In genomic region chr11:66983422-66984164, GRCm38 (mm10) we compare ENCODE assay signal across 9 mouse cellular contexts. TPM values are rescaled to one million over a fixed set of nuclear protein-coding genes. Genes with fewer than 3 reads are reported as not detected.
A peak's percentile ranks its signal among the peaks of the same experiment; 100 is the strongest.
DNase-seq lines count a peak whose midpoint lies in the region; ATAC-seq lines count a peak whose summit lies in the region.
"Had no signal": no experiment of that assay in that cellular context is flagged by ENCODE, and none has a peak within 500 bp of the region (broad histone marks: within the 10 kb centered on the region; RNA-seq: fewer than 3 reads in every experiment).

No protein-coding gene starts in this region.

- H3K9me3 ChIP-seq in heart, embryonic 11.5 days (replicated peaks; ENCODE audit: control insufficient read depth, low read length) = no peaks in the 10 kb centered on the region
- no peaks in the 10 kb centered on the region for H3K9me3 ChIP-seq in forebrain, embryonic 16.5 days (ENCODE audit: control insufficient read depth, low read length)
- H3K9me3 ChIP-seq in neural tube, embryonic 12.5 days = no peaks in the 10 kb centered on the region

- DNase-seq in heart, postnatal 10 days = no peak
- DNase-seq in lung, adult 18-20 months = peak; percentile 35 to 52
- DNase-seq in liver = no peak
- no peak for DNase-seq in cerebellum, postnatal 10 days
- no peak for DNase-seq in frontal cortex, postnatal 25 days (ENCODE audit: low spot score in 2 of 2)

- H3K36me3 ChIP-seq in heart, embryonic 11.5 days (ENCODE audit: control insufficient read depth, insufficient read depth, low read length) = no peaks in the 10 kb centered on the region
- no peaks in the 10 kb centered on the region for H3K36me3 ChIP-seq in forebrain, embryonic 16.5 days (ENCODE audit: control insufficient read depth, insufficient read depth)
- H3K36me3 ChIP-seq in neural tube, embryonic 12.5 days = no peaks in the 10 kb centered on the region

- H3K27ac ChIP-seq in heart, embryonic 11.5 days (ENCODE audit: low read depth, low read length) = no peak overlapping the region; the same call in 1 of the 2 replicates
- H3K27ac ChIP-seq in forebrain, embryonic 16.5 days (ENCODE audit: low read length) = peak overlapping the region; percentile 86; the same call in 1 of the 2 replicates
- H3K27ac ChIP-seq in neural tube, embryonic 12.5 days = 0 out of 2 replicates have a peak overlapping the region, but pooled peaks have one; percentile 15

- peak overlapping the region; percentile 87 for H3K4me2 ChIP-seq in heart, embryonic 11.5 days
- no peak overlapping the region for H3K4me2 ChIP-seq in forebrain, embryonic 16.5 days (ENCODE audit: low read length)
- H3K4me2 ChIP-seq in neural tube, embryonic 12.5 days (replicated peaks) = peak overlapping the region; percentile 64

- peaks cover 15% of the 10 kb centered on the region for H3K4me1 ChIP-seq in heart, embryonic 11.5 days (ENCODE audit: control insufficient read depth, insufficient read depth, low read length)
- peaks cover 22% of the 10 kb centered on the region for H3K4me1 ChIP-seq in forebrain, embryonic 16.5 days (replicated peaks; ENCODE audit: control insufficient read depth, insufficient read depth, low read length)
- H3K4me1 ChIP-seq in neural tube, embryonic 12.5 days = peaks cover 19% of the 10 kb centered on the region

- 0 out of 2 replicates have a peak, but pooled peaks have one; percentile 34 for ATAC-seq in heart, embryonic 11.5 days (replicated peaks; ENCODE audit: insufficient number of reproducible peaks, low FRiP score, low TSS enrichment)
- peak; percentile 13; the same call in 1 of the 2 replicates for ATAC-seq in forebrain, embryonic 16.5 days
- ATAC-seq in neural tube, embryonic 12.5 days (ENCODE audit: low FRiP score, low read depth) = 0 out of 2 replicates have a peak, but pooled peaks have one; percentile 15

- intact Hi-C loops in heart, postnatal 10 days (cut with DNase I) = loop anchor here (2.0 to 10.0 kb wide), 3 partner anchors 39 to 859 kb away; no protein-coding TSS in a partner anchor

- H3K9ac ChIP-seq in heart, embryonic 11.5 days (ENCODE audit: low read depth, low read length) = 0 out of 2 replicates have a peak overlapping the region, but pooled peaks have one; percentile 40
- H3K9ac ChIP-seq in forebrain, embryonic 16.5 days (replicated peaks; ENCODE audit: low read depth, low read length) = no peak overlapping the region; the same call in 1 of the 2 replicates
- H3K9ac ChIP-seq in neural tube, embryonic 12.5 days = no peak overlapping the region

- H3K27me3 ChIP-seq in heart, embryonic 11.5 days (ENCODE audit: control insufficient read depth, insufficient read depth, low read length) = 0 out of 2 replicates have a peak, but pooled peaks cover 2% of the 10 kb centered on the region
- H3K27me3 ChIP-seq in forebrain, embryonic 16.5 days (replicated peaks; ENCODE audit: control insufficient read depth, insufficient read depth, low read length) = no peaks in the 10 kb centered on the region
- no peaks in the 10 kb centered on the region for H3K27me3 ChIP-seq in neural tube, embryonic 12.5 days (replicated peaks)

- WGBS in heart, embryonic 11.5 days (ENCODE audit: insufficient replicate concordance) = 40% methylated on average over 11 of the region's 11 CpGs
- WGBS in forebrain, embryonic 16.5 days = 60% methylated on average over 11 of the region's 11 CpGs
- 69% methylated on average over 11 of the region's 11 CpGs for WGBS in neural tube, embryonic 12.5 days

- H3K4me3 ChIP-seq in heart, embryonic 11.5 days (ENCODE audit: low read depth, low read length) = no peak overlapping the region
- no peak overlapping the region for H3K4me3 ChIP-seq in forebrain, embryonic 16.5 days (replicated peaks; ENCODE audit: low read length)
- H3K4me3 ChIP-seq in neural tube, embryonic 12.5 days = no peak overlapping the region

RNA-seq across cellular contexts. Expression of gene Tmem238l, which starts 27.2 kb away (rescaled TPM):
- 0.16 TPM in 1 of 2 replicates, not detected in the other for polyA plus RNA-seq in heart, embryonic 11.5 days (2014; fragmentation: Nextera tagmentation; extraction: Ambion mirVana)
- total RNA-seq in heart, postnatal 10 days (2021) = under 1 TPM; 0.34 to 0.55 TPM
- not detected in 2 replicates for polyA plus RNA-seq in forebrain, embryonic 16.5 days (2015; fragmentation: Nextera tagmentation; extraction: Ambion mirVana)
- not detected in 2 replicates for polyA plus RNA-seq in neural tube, embryonic 12.5 days (2016; fragmentation: Nextera tagmentation; extraction: Ambion mirVana)
- polyA plus RNA-seq: myocyte had no signal

RNA-seq across cellular contexts. Expression of gene Tmem220, which starts 41.4 kb away (rescaled TPM):
- 0.87 and 2.1 TPM in 2 replicates for polyA plus RNA-seq in heart, embryonic 11.5 days (2014; fragmentation: Nextera tagmentation; extraction: Ambion mirVana)
- 1 to 10 TPM; 1.4 to 1.8 TPM for total RNA-seq in heart, postnatal 10 days (2021)
- polyA plus RNA-seq in forebrain, embryonic 16.5 days (2015; fragmentation: Nextera tagmentation; extraction: Ambion mirVana) = 0.35 and 0.43 TPM in 2 replicates
- polyA plus RNA-seq in neural tube, embryonic 12.5 days (2016; fragmentation: Nextera tagmentation; extraction: Ambion mirVana) = 0.61 and 1.1 TPM in 2 replicates

Comparison
In these comparisons a context has a peak if more than half of its experiments do, and no peak if none do; other contexts are left out.
1. DNase-seq: peak in lung, adult 18-20 months (2 of 2); none in heart, postnatal 10 days (0 of 2), liver (single experiment), cerebellum, postnatal 10 days (0 of 2) and frontal cortex, postnatal 25 days (0 of 2).
2. Peak in every context shown above with its lines, with median percentiles within 50 percentile points of each other: ATAC-seq.